In genomic region chr8:95888285-95889136, GRCm38 (mm10) we compare ENCODE assay signal across 8 mouse cellular contexts. TPM values are rescaled to one million over a fixed set of nuclear protein-coding genes. Genes with fewer than 3 reads are reported as not detected.
DNase-seq lines count a peak whose midpoint lies in the region; ATAC-seq and TF ChIP-seq lines count a peak whose summit lies in the region.

Got2 (minus strand) TSS chr8:95888547.

- peak within 1 kb of the TSS; percentile 97 for H3K4me3 ChIP-seq in G1E (ENCODE audit: low read depth, low read length)
- H3K4me3 ChIP-seq in forebrain, postnatal 0 days (ENCODE audit: low read depth, low read length) = peak within 1 kb of the TSS; percentile 92
- peak within 1 kb of the TSS; percentile 89 for H3K4me3 ChIP-seq in lung, embryonic 15.5 days

- peak within 1 kb of the TSS; percentile 88 for H3K9ac ChIP-seq in forebrain, postnatal 0 days
- peak within 1 kb of the TSS; percentile 69 for H3K9ac ChIP-seq in lung, embryonic 15.5 days

- H3K27ac ChIP-seq in forebrain, postnatal 0 days (ENCODE audit: low read depth, low read length) = peak within 1 kb of the TSS; percentile 73
- peak within 1 kb of the TSS; percentile 62 for H3K27ac ChIP-seq in lung, embryonic 15.5 days

- peaks cover 43% of the 10 kb centered on the region for H3K4me1 ChIP-seq in G1E (ENCODE audit: insufficient read depth, low read depth, low read length)
- peaks cover 10% of the 10 kb centered on the region; the same call in 1 of the 2 replicates for H3K4me1 ChIP-seq in forebrain, postnatal 0 days (ENCODE audit: insufficient read depth)
- peaks cover 12% of the 10 kb centered on the region for H3K4me1 ChIP-seq in lung, embryonic 15.5 days

- WGBS in forebrain, postnatal 0 days = 8% methylated on average over 30 of the region's 31 CpGs
- WGBS in lung, embryonic 15.5 days = 7% methylated on average over 31 of the region's 31 CpGs

- TF ChIP-seq CTCF in G1E (IDR thresholded peaks at IDR 0.05; ENCODE audit: low read depth, low read length) = peak; percentile 90
- peak; percentile 93 for TF ChIP-seq CTCF in forebrain, postnatal 0 days (IDR thresholded peaks at IDR 0.05; ENCODE audit: low read depth)

- 0 out of 2 replicates have a peak, but pooled peaks cover 3% of the 10 kb centered on the region for H3K27me3 ChIP-seq in G1E (ENCODE audit: insufficient read depth, low read length)
- no peaks in the 10 kb centered on the region for H3K27me3 ChIP-seq in forebrain, postnatal 0 days (ENCODE audit: insufficient read depth, low read length)
- no peaks in the 10 kb centered on the region for H3K27me3 ChIP-seq in lung, embryonic 15.5 days

- no peaks in the 10 kb centered on the region for H3K9me3 ChIP-seq in G1E (replicated peaks)
- H3K9me3 ChIP-seq in forebrain, postnatal 0 days (ENCODE audit: low read length) = no peaks in the 10 kb centered on the region
- H3K9me3 ChIP-seq in lung, embryonic 15.5 days = no peaks in the 10 kb centered on the region

- ATAC-seq in G1E (ENCODE audit: extremely low read depth, insufficient number of reproducible peaks, low FRiP score, poor library complexity, severe bottlenecking) = peak; percentile 88
- ATAC-seq in forebrain, postnatal 0 days = peak; percentile 93
- peak; percentile 87 for ATAC-seq in lung, embryonic 15.5 days (ENCODE audit: borderline replicate concordance, extremely low read depth, low FRiP score, low TSS enrichment)

- peak; percentile 72 for DNase-seq in G1E (ENCODE audit: low spot score)
- DNase-seq in cerebellum, adult 18-20 months = peak; percentile 92 to 97
- DNase-seq in forebrain, postnatal 0 days = peak; percentile 94
- peak; percentile 94 for DNase-seq in heart, postnatal 4 days
- DNase-seq in layer of hippocampus, adult 8-10 months (ENCODE audit: low spot score in 2 of 2) = peak; percentile 81 to 88
- peak; percentile 70 for DNase-seq in ovary, adult 18-20 months (ENCODE audit: low spot score)
- peak; percentile 91 for DNase-seq in thymus, postnatal 0 days (ENCODE audit: low spot score)

- H3K36me3 ChIP-seq in G1E (replicated peaks) = peaks cover 28% of the 10 kb centered on the region
- H3K36me3 ChIP-seq in forebrain, postnatal 0 days (ENCODE audit: insufficient read depth) = no peaks in the 10 kb centered on the region
- no peaks in the 10 kb centered on the region for H3K36me3 ChIP-seq in lung, embryonic 15.5 days

- peak within 1 kb of the TSS; percentile 89 for H3K4me2 ChIP-seq in forebrain, postnatal 0 days (ENCODE audit: low read depth)
- peak within 1 kb of the TSS; percentile 84 for H3K4me2 ChIP-seq in lung, embryonic 15.5 days

RNA-seq across cellular contexts. Expression of gene Got2, which starts in this region (rescaled TPM):
- total RNA-seq in G1E (2014; fragmentation: Nextera tagmentation) (245 and 260 TPM in 2 replicates), G1E (2017) (120 and 125 TPM in 2 replicates)
- 69.0 and 82.5 TPM in 2 replicates for polyA plus RNA-seq in G1E (2012)
- total RNA-seq in forebrain, postnatal 0 days (2014; rRNA removed) = 172 and 198 TPM in 2 replicates
- polyA plus RNA-seq in forebrain, postnatal 0 days (2015; fragmentation: Nextera tagmentation; extraction: Ambion mirVana) = 190 and 208 TPM in 2 replicates
- 100 to 1,000 TPM; 481 to 500 TPM for total RNA-seq in heart, postnatal 4 days (2021)
- 100 to 1,000 TPM; 224 to 240 (median 236) TPM for total RNA-seq in layer of hippocampus, adult 8-10 months (2022)
- polyA plus RNA-seq in lung, embryonic 15.5 days (2015; fragmentation: Nextera tagmentation; extraction: Ambion mirVana) = 137 and 146 TPM in 2 replicates
- polyA plus RNA-seq in thymus, postnatal 0 days (2015; fragmentation: Nextera tagmentation; extraction: Ambion mirVana) = 121 and 125 TPM in 2 replicates

Comparison
In these comparisons a context has a peak if more than half of its experiments do, and no peak if none do; other contexts are left out.
1. Peak in every context shown above with its lines: DNase-seq, ATAC-seq, H3K4me3 ChIP-seq and H3K27ac ChIP-seq.